Mouse (Mus musculus) layer of hippocampus, adult 11-12 months (tissue): Measurements from ENCODE around the gene Cacna1e.

ENCODE experiments used
- DNase-seq: peaks from one replicate; pipeline ENCODE4 v3.0.0; 2022; ENCODE audit warnings: low spot score

Cacna1e gene

GRCm38 (mm10) chr1:154511736-154512135 is 372.6 kb downstream of the Cacna1e start:
- DNase-seq, result peak; percentile 42

- no peak for DNase-seq
Measured at GRCm38 (mm10) chr1:154504005-154504404, 380.3 kb downstream of the Cacna1e start.

- DNase-seq, result no peak
Measured at GRCm38 (mm10) chr1:154500869-154501268, 383.4 kb downstream of the Cacna1e start.

GRCm38 (mm10) chr1:154500187-154500866 is 384.0 kb downstream of the Cacna1e start:
- peak; percentile 32 for DNase-seq

- peak; percentile 41 for DNase-seq
Measured at GRCm38 (mm10) chr1:154498821-154499220, 385.5 kb downstream of the Cacna1e start.

GRCm38 (mm10) chr1:154491071-154491470 is 393.2 kb downstream of the Cacna1e start:
- DNase-seq, result no peak

- DNase-seq, result no peak
Measured at GRCm38 (mm10) chr1:154476671-154477070, 407.6 kb downstream of the Cacna1e start.

- no peak for DNase-seq
Measured at GRCm38 (mm10) chr1:154475706-154476105, 408.6 kb downstream of the Cacna1e start.

GRCm38 (mm10) chr1:154474156-154474555 is 410.1 kb downstream of the Cacna1e start:
- no peak for DNase-seq

- no peak for DNase-seq
Measured at GRCm38 (mm10) chr1:154467265-154467664, 417.0 kb downstream of the Cacna1e start.

- no peak for DNase-seq
Measured at GRCm38 (mm10) chr1:154461521-154461920, 422.8 kb downstream of the Cacna1e start.

GRCm38 (mm10) chr1:154460067-154460466 is 424.2 kb downstream of the Cacna1e start:
- DNase-seq, result no peak

GRCm38 (mm10) chr1:154458601-154459000 is 425.7 kb downstream of the Cacna1e start:
- DNase-seq, result no peak

GRCm38 (mm10) chr1:154450799-154451198 is 433.5 kb downstream of the Cacna1e start:
- no peak for DNase-seq

- peak; percentile 21 for DNase-seq
Measured at GRCm38 (mm10) chr1:154446456-154446855, 437.8 kb downstream of the Cacna1e start.

- DNase-seq, result no peak
Measured at GRCm38 (mm10) chr1:154433520-154433919, 450.8 kb downstream of the Cacna1e start.

- DNase-seq, result no peak
Measured at GRCm38 (mm10) chr1:154433112-154433511, 451.2 kb downstream of the Cacna1e start.

- no peak for DNase-seq
Measured at GRCm38 (mm10) chr1:154428276-154428675, 456.0 kb downstream of the Cacna1e start.

- peak; percentile 35 for DNase-seq
Measured at GRCm38 (mm10) chr1:154418278-154418677, 466.0 kb downstream of the Cacna1e start.

- no peak for DNase-seq
Measured at GRCm38 (mm10) chr1:154416384-154417155, 467.7 kb downstream of the Cacna1e start.

- no peak for DNase-seq
Measured at GRCm38 (mm10) chr1:154415826-154416225, 468.5 kb downstream of the Cacna1e start.

- no peak for DNase-seq
Measured at GRCm38 (mm10) chr1:154413138-154413537, 471.2 kb downstream of the Cacna1e start.

- DNase-seq, result no peak
Measured at GRCm38 (mm10) chr1:154409051-154409450, 475.2 kb downstream of the Cacna1e start.
